Mouse (Mus musculus) cerebellum, postnatal 4 days (tissue): ENCODE data around the gene Rnls.

Experiments used
- DNase-seq, 2 experiments: peaks; one replicate each; pipeline ENCODE4 v3.0.0; 2022; ENCODE audit warnings: low spot score in 2 of 2, mixed read lengths in 1 of 2

Gene Rnls

GRCm38 (mm10) chr19:33103851-33104250, 288.2 kb downstream of the Rnls start:
- no peak for DNase-seq

- no peak for DNase-seq
Observed at GRCm38 (mm10) chr19:33102783-33103139, 289.3 kb downstream of the Rnls start.

- DNase-seq = no peak
Observed at GRCm38 (mm10) chr19:33102008-33102782, 289.9 kb downstream of the Rnls start.

GRCm38 (mm10) chr19:33101093-33102007, 290.7 kb downstream of the Rnls start:
- DNase-seq = no peak

- no peak for DNase-seq
Observed at GRCm38 (mm10) chr19:33100598-33100997, 291.5 kb downstream of the Rnls start.

- no peak for DNase-seq
Observed at GRCm38 (mm10) chr19:33100031-33100430, 292.1 kb downstream of the Rnls start.

- no peak for DNase-seq
Observed at GRCm38 (mm10) chr19:33099201-33099788, 292.8 kb downstream of the Rnls start.

- DNase-seq = no peak
Observed at GRCm38 (mm10) chr19:33097691-33098090, 294.4 kb downstream of the Rnls start.

- no peak for DNase-seq
Observed at GRCm38 (mm10) chr19:33096581-33096980, 295.5 kb downstream of the Rnls start.

- DNase-seq = no peak
Observed at GRCm38 (mm10) chr19:33092575-33092974, 299.5 kb downstream of the Rnls start.

GRCm38 (mm10) chr19:33091324-33091723, 300.8 kb downstream of the Rnls start:
- no peak for DNase-seq

- DNase-seq = no peak
Observed at GRCm38 (mm10) chr19:33088868-33089267, 303.2 kb downstream of the Rnls start.

- DNase-seq = no peak
Observed at GRCm38 (mm10) chr19:33087961-33088360, 304.1 kb downstream of the Rnls start.
